Mouse (Mus musculus): ENCODE measurements around the gene Acer1. TPM values are rescaled to one million over a fixed set of nuclear protein-coding genes. Genes with fewer than 3 reads are reported as not detected.
"Not testable (repeated sequence)": the region's sequence is repeated elsewhere in the genome, so short reads cannot be mapped to it uniquely, and the experiment has no call there.

Acer1 gene
- polyA plus RNA-seq, 1 experiment from 2014 or later, result not detected

DNA sequence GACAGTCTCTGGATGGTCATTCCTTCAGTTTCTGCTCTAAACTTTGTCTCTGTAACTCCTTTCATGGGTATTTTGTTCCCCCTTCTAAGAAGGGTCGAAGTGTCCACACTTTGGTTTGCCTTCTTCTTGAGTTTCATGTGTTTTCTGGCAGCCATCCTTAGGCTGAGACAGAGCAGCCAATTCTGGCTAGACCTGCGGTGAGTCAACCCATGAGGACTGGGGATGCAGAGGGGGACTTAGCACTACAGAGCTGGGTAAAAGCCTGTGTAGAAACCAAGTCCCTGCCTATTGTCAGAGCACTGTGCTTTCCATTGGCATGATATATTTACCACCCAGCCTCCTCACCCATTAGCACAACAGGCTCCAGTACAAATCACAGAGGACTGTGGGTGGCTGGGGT, 64.8 kb downstream of the Acer1 start:
- Histone ChIP-seq H3K4me1 (ENCODE audit: control insufficient read depth, insufficient read depth, low read length) (no peaks in the 10 kb centered on the region), H3K9me3 (replicated peaks; ENCODE audit: control insufficient read depth, low read length) (no peaks in the 10 kb centered on the region), H3K4me2 (ENCODE audit: low read length) (no peak overlapping the region), H3K36me3 (ENCODE audit: control insufficient read depth, insufficient read depth, low read length) (peaks cover 81% of the 10 kb centered on the region), H3K9ac (ENCODE audit: low read length) (no peak overlapping the region), H3K27ac (ENCODE audit: low read depth, low read length) (no peak overlapping the region), H3K4me3 (ENCODE audit: low read depth, low read length) (no peak overlapping the region), H3K27me3 (replicated peaks; ENCODE audit: control insufficient read depth, insufficient read depth, low read length) (no peaks in the 10 kb centered on the region)
- no peak for DNase-seq (ENCODE audit: low spot score)
- 93% methylated on average over 2 of the region's 2 CpGs for WGBS
- no peak for ATAC-seq

DNA sequence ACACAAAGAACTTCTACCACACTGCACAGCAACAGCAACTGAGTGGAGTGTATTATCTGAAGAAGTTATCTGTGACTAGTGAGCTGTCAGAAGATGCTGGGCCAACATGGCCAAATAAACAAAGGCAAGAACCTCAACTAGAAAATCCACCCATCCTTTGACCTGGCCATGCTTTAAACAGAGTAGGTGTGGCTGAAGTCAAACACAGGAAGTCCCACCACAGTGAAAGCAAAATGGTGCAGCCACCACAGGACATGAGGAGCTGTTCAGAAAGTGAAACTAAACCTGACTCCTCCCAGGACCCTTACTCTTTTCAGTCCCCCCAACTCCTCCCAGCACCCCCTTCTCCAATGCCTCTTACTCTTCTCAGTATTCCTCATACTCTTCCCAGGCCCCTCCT, 68.5 kb downstream of the Acer1 start:
- ATAC-seq (no peak), DNase-seq (ENCODE audit: low spot score) (no peak)
- peaks cover 80% of the 10 kb centered on the region for H3K36me3 ChIP-seq (ENCODE audit: control insufficient read depth, insufficient read depth, low read length)
- H3K4me2 ChIP-seq (ENCODE audit: low read length), result no peak overlapping the region
- no peak overlapping the region for H3K9ac ChIP-seq (ENCODE audit: low read length)
- no peaks in the 10 kb centered on the region for H3K4me1 ChIP-seq (ENCODE audit: control insufficient read depth, insufficient read depth, low read length)
- no peak overlapping the region for H3K27ac ChIP-seq (ENCODE audit: low read depth, low read length)
- no peak overlapping the region for H3K4me3 ChIP-seq (ENCODE audit: low read depth, low read length)
- H3K27me3 ChIP-seq (replicated peaks; ENCODE audit: control insufficient read depth, insufficient read depth, low read length), result no peaks in the 10 kb centered on the region
- H3K9me3 ChIP-seq (replicated peaks; ENCODE audit: control insufficient read depth, low read length), result no peaks in the 10 kb centered on the region

DNA sequence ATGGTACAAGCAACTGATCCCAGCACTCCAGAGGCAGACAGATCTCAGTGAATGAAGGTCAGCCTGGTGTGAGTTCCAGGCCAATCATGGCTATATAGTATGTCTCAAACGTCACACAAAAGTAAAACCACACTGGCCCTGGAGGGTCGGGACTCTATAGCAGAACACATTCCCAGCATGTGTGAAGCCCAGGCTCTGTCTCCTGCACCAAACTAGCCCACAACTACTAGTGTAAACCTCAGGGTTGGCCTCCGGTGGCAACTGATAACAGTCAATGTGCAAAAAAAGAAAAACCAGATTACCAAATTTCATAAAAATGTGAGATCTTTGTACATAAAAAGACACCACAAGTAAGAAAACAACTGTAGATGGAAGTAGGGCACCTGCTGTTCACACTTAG, 68.9 kb downstream of the Acer1 start:
- H3K27ac ChIP-seq (ENCODE audit: low read depth, low read length), result no peak overlapping the region
- H3K4me1 ChIP-seq (ENCODE audit: control insufficient read depth, insufficient read depth, low read length), result no peaks in the 10 kb centered on the region
- no peak for ATAC-seq
- no peak for DNase-seq (ENCODE audit: low spot score)
- no peaks in the 10 kb centered on the region for H3K27me3 ChIP-seq (replicated peaks; ENCODE audit: control insufficient read depth, insufficient read depth, low read length)
- no peak overlapping the region for H3K4me2 ChIP-seq (ENCODE audit: low read length)
- no peak overlapping the region for H3K4me3 ChIP-seq (ENCODE audit: low read depth, low read length)
- H3K36me3 ChIP-seq (ENCODE audit: control insufficient read depth, insufficient read depth, low read length), result peaks cover 79% of the 10 kb centered on the region
- H3K9ac ChIP-seq (ENCODE audit: low read length), result no peak overlapping the region
- H3K9me3 ChIP-seq (replicated peaks; ENCODE audit: control insufficient read depth, low read length), result no peaks in the 10 kb centered on the region
- WGBS, result 91% methylated on average over 3 of the region's 3 CpGs

DNA sequence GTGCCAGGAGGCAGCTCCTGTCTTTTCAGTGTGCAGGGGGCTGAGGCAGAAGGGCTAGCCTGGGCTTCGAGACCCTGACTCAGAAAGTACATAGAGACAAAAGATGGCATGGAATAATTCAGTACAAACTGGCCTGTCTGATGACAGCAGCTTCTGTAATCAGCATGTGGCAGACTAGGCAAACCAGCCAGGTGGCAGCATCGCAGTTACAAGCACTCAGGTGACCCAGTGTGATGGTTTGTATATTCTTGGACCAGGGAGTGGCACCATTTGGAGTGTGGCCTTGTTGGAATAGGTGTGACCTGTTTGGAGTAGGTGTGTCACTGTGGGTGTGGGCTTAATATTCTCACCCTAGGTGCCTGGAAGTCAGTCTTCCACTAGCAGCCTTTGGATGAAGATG, 72.2 kb downstream of the Acer1 start:
- H3K4me3 ChIP-seq (ENCODE audit: low read depth, low read length); H3K4me1 ChIP-seq (ENCODE audit: control insufficient read depth, insufficient read depth, low read length); DNase-seq (ENCODE audit: low spot score); H3K4me2 ChIP-seq (ENCODE audit: low read length); H3K9ac ChIP-seq (ENCODE audit: low read length); ATAC-seq; H3K27ac ChIP-seq (ENCODE audit: low read depth, low read length); H3K9me3 ChIP-seq (replicated peaks; ENCODE audit: control insufficient read depth, low read length); H3K27me3 ChIP-seq (replicated peaks; ENCODE audit: control insufficient read depth, insufficient read depth, low read length): not testable (repeated sequence)
- 82% methylated on average over 2 of the region's 2 CpGs for WGBS
- peaks cover 80% of the 10 kb centered on the region for H3K36me3 ChIP-seq (ENCODE audit: control insufficient read depth, insufficient read depth, low read length)

DNA sequence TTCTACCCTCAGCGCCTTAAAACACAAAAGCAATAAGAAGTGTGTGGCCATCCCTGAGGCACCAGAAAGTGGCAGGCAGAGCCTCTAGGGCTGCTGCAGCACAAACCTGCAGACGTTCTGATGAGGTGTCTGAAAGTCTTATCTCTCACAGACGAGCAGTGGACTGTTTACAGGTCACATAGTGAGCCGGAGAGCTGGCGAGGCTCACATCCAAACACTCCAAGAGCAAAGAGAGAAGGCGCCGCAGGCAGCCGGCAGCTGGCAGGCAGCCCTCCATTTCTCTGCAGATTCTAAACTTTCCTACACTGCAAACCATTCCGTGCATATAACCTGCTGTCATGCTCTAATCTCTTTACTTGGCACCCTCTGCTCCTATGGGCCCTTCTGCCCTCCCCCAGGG, 74.0 kb downstream of the Acer1 start:
- no peaks in the 10 kb centered on the region for H3K9me3 ChIP-seq (replicated peaks; ENCODE audit: control insufficient read depth, low read length)
- H3K9ac ChIP-seq (ENCODE audit: low read length), result no peak overlapping the region
- no peak overlapping the region for H3K4me2 ChIP-seq (ENCODE audit: low read length)
- 90% methylated on average over 9 of the region's 9 CpGs for WGBS
- H3K27me3 ChIP-seq (replicated peaks; ENCODE audit: control insufficient read depth, insufficient read depth, low read length), result no peaks in the 10 kb centered on the region
- no peaks in the 10 kb centered on the region for H3K4me1 ChIP-seq (ENCODE audit: control insufficient read depth, insufficient read depth, low read length)
- H3K36me3 ChIP-seq (ENCODE audit: control insufficient read depth, insufficient read depth, low read length), result peaks cover 78% of the 10 kb centered on the region
- DNase-seq (ENCODE audit: low spot score) (no peak), ATAC-seq (no peak)
- H3K27ac ChIP-seq (ENCODE audit: low read depth, low read length), result no peak overlapping the region
- no peak overlapping the region for H3K4me3 ChIP-seq (ENCODE audit: low read depth, low read length)

DNA sequence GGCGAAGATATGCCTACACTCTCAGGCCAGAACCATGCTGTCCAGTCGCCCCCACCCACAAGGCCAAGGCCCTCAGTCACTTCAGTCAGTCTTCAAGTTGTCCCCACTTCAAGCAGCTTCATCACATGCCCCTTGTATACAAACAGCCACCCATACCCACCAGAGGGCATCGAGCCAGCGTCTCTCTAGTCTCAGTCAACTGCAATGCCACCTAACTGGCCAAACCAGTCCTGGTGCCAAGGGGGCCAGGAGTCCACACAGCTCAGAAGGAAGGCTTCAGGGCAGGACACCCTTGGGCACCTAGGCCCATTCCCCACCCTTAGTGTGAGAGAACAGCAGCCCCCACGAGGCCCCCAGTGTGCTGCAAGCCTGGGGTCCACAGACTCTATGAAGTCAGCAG, 74.8 kb downstream of the Acer1 start:
- H3K27me3 ChIP-seq (replicated peaks; ENCODE audit: control insufficient read depth, insufficient read depth, low read length), result no peaks in the 10 kb centered on the region
- 94% methylated on average over 5 of the region's 5 CpGs for WGBS
- H3K9ac ChIP-seq (ENCODE audit: low read length), result no peak overlapping the region
- no peak overlapping the region for H3K4me3 ChIP-seq (ENCODE audit: low read depth, low read length)
- no peak for ATAC-seq
- H3K4me2 ChIP-seq (ENCODE audit: low read length), result no peak overlapping the region
- H3K9me3 ChIP-seq (replicated peaks; ENCODE audit: control insufficient read depth, low read length), result no peaks in the 10 kb centered on the region
- H3K27ac ChIP-seq (ENCODE audit: low read depth, low read length), result no peak overlapping the region
- peaks cover 79% of the 10 kb centered on the region for H3K36me3 ChIP-seq (ENCODE audit: control insufficient read depth, insufficient read depth, low read length)
- H3K4me1 ChIP-seq (ENCODE audit: control insufficient read depth, insufficient read depth, low read length), result no peaks in the 10 kb centered on the region
- no peak for DNase-seq (ENCODE audit: low spot score)

DNA sequence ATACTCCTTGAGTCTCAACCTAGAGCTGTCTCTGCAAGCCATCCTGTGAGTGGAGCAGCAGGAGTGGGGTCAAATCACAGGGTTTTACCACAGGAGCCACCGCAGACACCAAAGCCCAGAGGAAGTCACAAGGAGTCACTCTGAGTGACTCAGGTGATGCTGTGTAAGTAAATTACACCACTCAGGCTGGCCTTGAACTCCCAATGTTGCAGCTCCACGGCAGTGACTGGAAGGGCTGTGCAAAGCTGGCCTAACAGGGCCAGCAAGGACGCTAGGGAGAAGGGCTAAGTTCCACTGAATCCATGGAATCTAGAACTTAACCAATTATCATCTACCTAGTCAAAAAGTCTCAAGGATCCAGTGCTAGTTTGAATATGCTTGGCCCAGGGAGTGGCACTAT, 75.8 kb downstream of the Acer1 start:
- DNase-seq (ENCODE audit: low spot score), result no peak
- no peak overlapping the region for H3K4me3 ChIP-seq (ENCODE audit: low read depth, low read length)
- no peaks in the 10 kb centered on the region for H3K9me3 ChIP-seq (replicated peaks; ENCODE audit: control insufficient read depth, low read length)
- WGBS, result 92% methylated on average over 3 of the region's 3 CpGs
- no peaks in the 10 kb centered on the region for H3K4me1 ChIP-seq (ENCODE audit: control insufficient read depth, insufficient read depth, low read length)
- H3K27ac ChIP-seq (ENCODE audit: low read depth, low read length), result no peak overlapping the region
- H3K36me3 ChIP-seq (ENCODE audit: control insufficient read depth, insufficient read depth, low read length), result peaks cover 80% of the 10 kb centered on the region
- no peaks in the 10 kb centered on the region for H3K27me3 ChIP-seq (replicated peaks; ENCODE audit: control insufficient read depth, insufficient read depth, low read length)
- no peak overlapping the region for H3K4me2 ChIP-seq (ENCODE audit: low read length)
- no peak for ATAC-seq
- H3K9ac ChIP-seq (ENCODE audit: low read length), result no peak overlapping the region

Other genes starting within 250 kb of the Acer1 start
- 0.94 and 1.7 TPM in 2 replicates for gene Nrtn, start 224.6 kb downstream of the Acer1 start, polyA plus RNA-seq (2014; fragmentation: Nextera tagmentation; extraction: Ambion mirVana)
- 48.2 and 57.3 TPM in 2 replicates for gene Dus3l, start 217.4 kb downstream of the Acer1 start, polyA plus RNA-seq (2014; fragmentation: Nextera tagmentation; extraction: Ambion mirVana)
- gene Prr22, start 211.9 kb downstream of the Acer1 start, polyA plus RNA-seq (2014; fragmentation: Nextera tagmentation; extraction: Ambion mirVana), result 0.42 and 0.52 TPM in 2 replicates
- 2.2 and 3.2 TPM in 2 replicates for gene Rfx2, start 151.1 kb downstream of the Acer1 start, polyA plus RNA-seq (2014; fragmentation: Nextera tagmentation; extraction: Ambion mirVana)
- not detected in 2 replicates for gene Acsbg2, start 107.7 kb downstream of the Acer1 start, polyA plus RNA-seq (2014; fragmentation: Nextera tagmentation; extraction: Ambion mirVana)
- 0.08 and 0.19 TPM in 2 replicates for gene 1700061G19Rik, start 106.6 kb downstream of the Acer1 start, polyA plus RNA-seq (2014; fragmentation: Nextera tagmentation; extraction: Ambion mirVana)
- gene Mllt1, start 46.7 kb downstream of the Acer1 start, polyA plus RNA-seq (2014; fragmentation: Nextera tagmentation; extraction: Ambion mirVana), result 45.6 and 52.3 TPM in 2 replicates
- 173 and 209 TPM in 2 replicates for gene Clpp, start 8.2 kb upstream of the Acer1 start, polyA plus RNA-seq (2014; fragmentation: Nextera tagmentation; extraction: Ambion mirVana)
- gene Alkbh7, start 15.2 kb upstream of the Acer1 start, polyA plus RNA-seq (2014; fragmentation: Nextera tagmentation; extraction: Ambion mirVana), result 41.9 and 44.8 TPM in 2 replicates
- 0.70 TPM in 2 replicates for gene Pspn, start 17.9 kb upstream of the Acer1 start, polyA plus RNA-seq (2014; fragmentation: Nextera tagmentation; extraction: Ambion mirVana)
- 70.7 and 78.9 TPM in 2 replicates for gene Gtf2f1, start 29.2 kb upstream of the Acer1 start, polyA plus RNA-seq (2014; fragmentation: Nextera tagmentation; extraction: Ambion mirVana)
- 0.14 and 0.37 TPM in 2 replicates for gene Gm17949, start 29.3 kb upstream of the Acer1 start, polyA plus RNA-seq (2014; fragmentation: Nextera tagmentation; extraction: Ambion mirVana)
- 24.6 and 26.0 TPM in 2 replicates for gene Khsrp, start 49.4 kb upstream of the Acer1 start, polyA plus RNA-seq (2014; fragmentation: Nextera tagmentation; extraction: Ambion mirVana)
- gene Slc25a41, start 59.5 kb upstream of the Acer1 start, polyA plus RNA-seq (2014; fragmentation: Nextera tagmentation; extraction: Ambion mirVana), result not detected in 2 replicates
- gene Crb3, start 77.0 kb upstream of the Acer1 start, polyA plus RNA-seq (2014; fragmentation: Nextera tagmentation; extraction: Ambion mirVana), result 1.9 and 2.0 TPM in 2 replicates
- gene Slc25a23, start 77.7 kb upstream of the Acer1 start, polyA plus RNA-seq (2014; fragmentation: Nextera tagmentation; extraction: Ambion mirVana), result 25.7 and 27.2 TPM in 2 replicates
- 3.6 and 4.1 TPM in 2 replicates for gene Dennd1c, start 96.4 kb upstream of the Acer1 start, polyA plus RNA-seq (2014; fragmentation: Nextera tagmentation; extraction: Ambion mirVana)
- 229 and 249 TPM in 2 replicates for gene Tubb4a, start 105.7 kb upstream of the Acer1 start, polyA plus RNA-seq (2014; fragmentation: Nextera tagmentation; extraction: Ambion mirVana)
- 6.7 and 7.7 TPM in 2 replicates for gene Tnfsf9, start 123.2 kb upstream of the Acer1 start, polyA plus RNA-seq (2014; fragmentation: Nextera tagmentation; extraction: Ambion mirVana)
- gene Cd70, start 167.7 kb upstream of the Acer1 start, polyA plus RNA-seq (2014; fragmentation: Nextera tagmentation; extraction: Ambion mirVana), result 0.27 and 0.50 TPM in 2 replicates
- not detected in 2 replicates for gene Tnfsf14, start 212.1 kb upstream of the Acer1 start, polyA plus RNA-seq (2014; fragmentation: Nextera tagmentation; extraction: Ambion mirVana)
- 0.71 and 0.90 TPM in 2 replicates for gene C3, start 246.0 kb upstream of the Acer1 start, polyA plus RNA-seq (2014; fragmentation: Nextera tagmentation; extraction: Ambion mirVana)

All from forebrain, embryonic 14.5 days (tissue).